Mouse (Mus musculus) brain, embryonic 14.5 days (tissue): ENCODE measurements around the gene Prickle2. TPM values are rescaled to one million over a fixed set of nuclear protein-coding genes. Genes with fewer than 3 reads are reported as not detected.

Experiments used
- DNase-seq: peaks from one replicate; pipeline ENCODE4 v3.0.0-alpha.2; 2011; ENCODE audit warnings: low read depth
- CTCF ChIP-seq: fragments of 200-500 bp; IDR thresholded peaks from 2 replicates; pipeline ENCODE4 v1.5.1; 2012; ENCODE audit warnings: inconsistent platforms, mild to moderate bottlenecking, moderate library complexity, borderline replicate concordance; ENCODE audit not compliant: insufficient read depth, insufficient read length; ENCODE audit errors: extremely low read depth
- POLR2A ChIP-seq: fragments of 200-500 bp; IDR thresholded peaks from 2 replicates; pipeline ENCODE4 v1.6.1; 2012; ENCODE audit warnings: mild to moderate bottlenecking, inconsistent platforms, borderline replicate concordance; ENCODE audit not compliant: poor library complexity, insufficient read depth, insufficient read length, severe bottlenecking; ENCODE audit errors: extremely low read depth
- polyA plus RNA-seq: library from polyadenylated mRNA; depleted of rRNA; stranded (reverse); fragments of >200 nt; gene quantifications from 2 replicates; pipeline ENCODE4 v1.2.3, GENCODE M21; 2012

Prickle2 gene
- polyA plus RNA-seq, 1 experiment = 17.8 TPM

DNA sequence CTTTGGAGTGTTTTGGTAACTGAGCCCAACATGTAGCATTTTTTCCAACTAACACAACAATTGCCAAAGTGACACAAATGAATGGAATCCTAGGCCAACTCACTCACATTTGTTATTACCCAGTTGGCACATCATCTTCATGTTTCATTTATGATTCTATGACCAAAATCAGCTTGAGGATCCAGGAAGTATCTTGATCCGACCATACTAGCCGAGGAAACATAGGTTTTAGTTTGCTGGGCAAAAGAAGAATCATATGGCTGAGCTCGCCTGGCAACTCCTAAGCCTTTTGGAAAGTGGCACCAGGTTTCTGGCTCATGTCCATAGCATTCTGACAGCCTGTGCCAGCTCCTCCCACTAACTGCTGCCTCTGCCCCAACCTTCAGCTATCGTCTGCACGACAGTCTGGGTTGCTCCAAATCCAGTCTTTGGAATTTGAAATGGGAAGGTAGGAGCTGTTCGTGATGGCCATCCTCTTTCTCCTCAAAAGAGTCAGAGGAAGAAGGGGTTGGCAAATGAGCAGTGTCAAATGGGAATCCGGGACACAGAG, 184.4 kb downstream of the Prickle2 start:
- DNase-seq = peak; percentile 90
- TF ChIP-seq CTCF (no peak), POLR2A (no peak)

DNA sequence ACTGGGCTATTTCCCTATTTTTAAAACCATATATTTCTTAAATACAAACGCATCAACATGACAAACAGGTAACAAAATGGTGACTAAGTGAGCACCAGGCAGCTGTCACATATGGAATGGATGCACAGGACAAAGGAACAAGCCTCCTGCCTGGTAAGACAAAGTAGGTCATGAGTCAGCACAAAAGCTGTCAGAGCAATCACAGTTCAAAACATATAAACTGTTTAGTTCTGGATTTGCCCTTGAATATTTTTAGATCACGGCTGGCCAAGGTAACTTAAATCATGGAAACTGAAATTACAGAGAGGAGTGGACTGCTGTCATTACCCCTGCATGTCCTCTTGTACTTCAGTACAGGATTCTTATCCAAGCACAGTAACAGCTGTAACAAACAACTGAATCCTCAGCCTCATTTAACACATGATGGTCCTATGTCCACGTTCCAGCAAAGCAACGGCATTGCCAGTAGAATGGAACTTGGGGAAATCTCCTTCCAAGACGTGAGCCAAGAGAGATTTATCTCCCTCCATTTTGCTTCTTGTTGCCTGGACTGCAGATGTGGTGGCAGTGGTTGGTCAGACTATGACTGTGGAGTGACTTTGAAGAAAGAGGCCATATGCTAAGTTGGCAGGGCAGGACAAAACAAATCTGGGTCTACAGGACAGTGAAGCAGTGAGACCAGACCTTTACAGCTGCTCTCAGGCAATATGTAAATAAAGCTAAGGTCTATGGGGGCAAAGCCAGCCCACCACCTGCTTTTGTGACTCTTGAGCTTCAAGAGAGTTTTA, 185.7 kb downstream of the Prickle2 start:
- TF ChIP-seq CTCF (no peak), POLR2A (no peak)
- DNase-seq = no peak

DNA sequence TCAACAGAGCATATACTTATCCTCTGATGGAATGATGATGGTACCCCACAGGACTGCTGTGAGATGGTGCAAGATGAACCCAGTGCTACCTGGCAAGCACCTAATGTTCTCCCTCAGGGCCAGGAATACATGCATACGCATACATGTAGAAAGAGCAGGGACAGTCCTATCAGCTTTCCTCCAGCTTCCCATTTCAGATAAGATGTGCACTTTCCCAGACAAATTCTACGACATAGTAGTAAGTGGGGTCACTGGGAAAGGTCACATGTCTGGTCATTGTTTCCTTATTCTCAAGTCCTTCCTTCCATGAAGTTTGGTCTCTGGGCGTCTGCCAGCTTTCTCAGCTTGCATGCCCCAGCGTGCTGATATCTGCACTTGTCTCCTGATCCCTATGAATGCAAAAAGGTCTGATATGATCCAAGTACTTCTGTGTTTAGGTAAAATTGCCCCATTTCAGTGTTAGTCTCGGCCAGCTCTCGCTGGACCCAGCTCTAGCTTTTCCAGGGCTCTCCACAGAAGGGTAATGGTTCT, 187.5 kb downstream of the Prickle2 start:
- TF ChIP-seq POLR2A (no peak), CTCF (no peak)

DNA sequence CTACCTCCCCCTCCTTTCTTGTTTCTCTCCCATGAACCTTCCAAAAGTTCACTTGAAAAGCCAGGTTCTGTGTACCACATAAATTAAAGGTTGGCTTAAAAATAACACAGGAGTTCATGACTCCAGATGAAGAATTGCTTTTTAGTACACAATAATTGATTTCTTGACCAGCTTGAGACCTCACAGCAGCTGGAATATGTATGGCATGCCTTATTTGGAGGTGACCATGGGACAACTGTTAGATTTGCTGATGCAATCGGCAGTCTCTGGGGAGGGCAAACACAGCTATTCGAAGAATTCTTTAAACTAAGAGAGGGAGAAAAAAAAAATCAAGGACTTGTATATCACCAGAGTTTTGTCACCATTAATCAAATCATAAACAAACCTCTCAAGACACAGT, 189.0 kb downstream of the Prickle2 start:
- DNase-seq = no peak
- TF ChIP-seq CTCF = no peak
- no peak for TF ChIP-seq POLR2A

More for the DNA sequence above, 187.5 kb downstream of the Prickle2 start:
- no peak for DNase-seq

- TF ChIP-seq POLR2A (no peak), CTCF (no peak)
- no peak for DNase-seq
Observed at GRCm38 (mm10) chr6:92512001-92512400, 194.0 kb downstream of the Prickle2 start.

DNA sequence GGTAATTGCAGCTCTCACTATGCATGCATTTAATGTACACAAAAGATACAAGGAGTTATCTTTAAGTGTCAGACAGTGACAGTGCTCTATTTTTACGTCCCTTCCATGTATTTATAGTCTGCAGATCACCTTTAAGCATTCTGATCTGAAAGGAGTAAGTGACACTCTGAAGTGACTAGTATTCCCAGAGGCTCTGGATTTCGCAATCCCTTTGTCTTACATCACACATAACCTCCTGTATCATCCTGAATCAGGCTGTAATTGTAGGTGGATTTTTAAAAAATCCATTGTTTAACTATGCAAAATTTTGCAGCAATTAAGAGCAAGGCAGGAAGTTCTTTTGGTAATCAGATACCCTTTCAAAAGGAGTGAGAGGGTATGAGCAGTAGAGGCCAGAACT, 196.2 kb downstream of the Prickle2 start:
- DNase-seq = no peak
- TF ChIP-seq CTCF = no peak
- TF ChIP-seq POLR2A = no peak

- DNase-seq = no peak
Observed at GRCm38 (mm10) chr6:92506276-92506675, 199.7 kb downstream of the Prickle2 start.

DNA sequence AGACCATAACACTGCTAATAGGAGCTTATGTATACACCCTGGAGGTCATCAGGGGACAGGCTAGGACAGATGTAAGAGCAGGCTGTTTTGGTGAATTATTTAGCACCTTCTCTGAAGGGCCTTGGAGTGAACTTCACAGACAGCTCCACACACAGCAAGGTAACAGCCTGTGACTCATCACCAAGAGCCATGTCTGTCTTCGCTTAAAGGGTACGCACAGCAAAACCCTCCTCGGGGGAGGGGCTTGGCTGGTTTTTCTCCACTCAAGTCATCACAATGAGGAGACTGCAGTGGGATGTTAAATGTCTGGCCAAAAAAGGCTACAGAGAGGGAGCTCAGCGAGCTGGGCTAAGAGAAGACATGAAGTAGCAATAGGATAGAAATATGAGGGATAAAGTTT, 206.5 kb downstream of the Prickle2 start:
- no peak for TF ChIP-seq POLR2A
- no peak for TF ChIP-seq CTCF

More at GRCm38 (mm10) chr6:92506276-92506675, 199.7 kb downstream of the Prickle2 start:
- TF ChIP-seq POLR2A (no peak), CTCF (no peak)

GRCm38 (mm10) chr6:92498574-92498973, 207.4 kb downstream of the Prickle2 start:
- no peak for TF ChIP-seq CTCF
- TF ChIP-seq POLR2A = no peak
- DNase-seq = no peak

More for the DNA sequence above, 206.5 kb downstream of the Prickle2 start:
- no peak for DNase-seq

GRCm38 (mm10) chr6:92497279-92497678, 208.7 kb downstream of the Prickle2 start:
- no peak for DNase-seq
- TF ChIP-seq POLR2A (no peak), CTCF (no peak)

- TF ChIP-seq POLR2A (no peak), CTCF (no peak)
- DNase-seq = no peak
Observed at GRCm38 (mm10) chr6:92495500-92495899, 210.5 kb downstream of the Prickle2 start.

GRCm38 (mm10) chr6:92481690-92481956, 224.3 kb downstream of the Prickle2 start:
- DNase-seq = no peak
- TF ChIP-seq CTCF (no peak), POLR2A (no peak)
